Mouse (Mus musculus) G1E (cell line): ENCODE data around the gene C530008M17Rik.

ENCODE experiments used
- CTCF ChIP-seq: IDR thresholded peaks from 2 replicates; pipeline ENCODE4 v1.5.1; 2012; ENCODE audit warnings: low read depth, low read length, inconsistent platforms, mixed read lengths
- GATA1 ChIP-seq: IDR thresholded peaks from 2 replicates; pipeline ENCODE4 v1.6.1; 2012; ENCODE audit warnings: borderline replicate concordance, low read length, inconsistent platforms, mixed read lengths
- GATA2 ChIP-seq: IDR thresholded peaks from 2 replicates; pipeline ENCODE4 v1.6.1; 2012; ENCODE audit warnings: low read depth, low read length, inconsistent platforms, borderline replicate concordance
- TAL1 ChIP-seq: conservative IDR thresholded peaks from 2 replicates; pipeline ENCODE4 v1.6.1; 2012; ENCODE audit warnings: low read depth, low read length, inconsistent platforms, mixed read lengths

GRCm38 (mm10) chr5:76762030-76762698 lies 105.9 kb downstream of the C530008M17Rik start:
- TF ChIP-seq CTCF: no peak
- no peak for TF ChIP-seq TAL1
- no peak for TF ChIP-seq GATA1
- TF ChIP-seq GATA2: no peak
